Mouse (Mus musculus) urinary bladder, adult 2 months (tissue): Measurements from ENCODE around the gene Krtdap. TPM values are rescaled to one million over a fixed set of nuclear protein-coding genes. Genes with fewer than 3 reads are reported as not detected.

Experiments used
- DNase-seq: peaks from one replicate; pipeline ENCODE4 v3.0.0; 2022; ENCODE audit warnings: low spot score
- polyA plus RNA-seq: library from polyadenylated mRNA; depleted of rRNA; stranded (reverse); fragments of >200 nt; gene quantifications from 2 replicates; pipeline ENCODE4 v1.2.3, GENCODE M21; 2012; rRNA removed

Krtdap gene
- polyA plus RNA-seq, 1 experiment: 47.2 TPM

GRCm38 (mm10) chr7:30837277-30837676, 49.6 kb downstream of the Krtdap start:
- no peak for DNase-seq

GRCm38 (mm10) chr7:30840306-30840705, 52.6 kb downstream of the Krtdap start:
- DNase-seq: no peak

Other genes with a start within 250 kb of the Krtdap start
- gene Hspb6, start 235.7 kb upstream of the Krtdap start, polyA plus RNA-seq: 342 and 444 TPM in 2 replicates
- 11.0 and 12.0 TPM in 2 replicates for gene Proser3, start 235.6 kb upstream of the Krtdap start, polyA plus RNA-seq
- gene Lin37, start 228.1 kb upstream of the Krtdap start, polyA plus RNA-seq: 33.8 and 36.5 TPM in 2 replicates
- 69.1 and 74.1 TPM in 2 replicates for gene U2af1l4, start 224.6 kb upstream of the Krtdap start, polyA plus RNA-seq
- 2.8 and 5.1 TPM in 2 replicates for gene Gm49396, start 224.6 kb upstream of the Krtdap start, polyA plus RNA-seq
- 151 and 174 TPM in 2 replicates for gene Psenen, start 224.3 kb upstream of the Krtdap start, polyA plus RNA-seq
- gene Igflr1, start 222.5 kb upstream of the Krtdap start, polyA plus RNA-seq: 3.6 and 4.9 TPM in 2 replicates
- gene Kmt2b, start 199.2 kb upstream of the Krtdap start, polyA plus RNA-seq: 38.3 and 40.2 TPM in 2 replicates
- 1.8 and 2.4 TPM in 2 replicates for gene Zbtb32, start 189.0 kb upstream of the Krtdap start, polyA plus RNA-seq
- gene Upk1a, start 175.0 kb upstream of the Krtdap start, polyA plus RNA-seq: 2,098 and 2,832 TPM in 2 replicates
- gene Cox6b1, start 161.7 kb upstream of the Krtdap start, polyA plus RNA-seq: 703 and 875 TPM in 2 replicates
- not detected in 2 replicates for gene Etv2, start 152.0 kb upstream of the Krtdap start, polyA plus RNA-seq
- 58.5 and 64.1 TPM in 2 replicates for gene Rbm42, start 137.6 kb upstream of the Krtdap start, polyA plus RNA-seq
- gene Haus5, start 122.9 kb upstream of the Krtdap start, polyA plus RNA-seq: 9.4 and 13.2 TPM in 2 replicates
- not detected in 2 replicates for gene Pmis2, start 116.3 kb upstream of the Krtdap start, polyA plus RNA-seq
- not detected in 2 replicates for gene 2200002J24Rik, start 89.0 kb upstream of the Krtdap start, polyA plus RNA-seq
- 0.03 TPM in 1 of 2 replicates, not detected in the other for gene Atp4a, start 75.7 kb upstream of the Krtdap start, polyA plus RNA-seq
- 97.6 and 129 TPM in 2 replicates for gene Tmem147, start 58.4 kb upstream of the Krtdap start, polyA plus RNA-seq
- gene Gapdhs, start 44.2 kb upstream of the Krtdap start, polyA plus RNA-seq: not detected in 2 replicates
- 17.9 and 21.2 TPM in 2 replicates for gene Sbsn, start 36.4 kb upstream of the Krtdap start, polyA plus RNA-seq
- 9.8 and 16.2 TPM in 2 replicates for gene Dmkn, start 24.1 kb upstream of the Krtdap start, polyA plus RNA-seq
- 0.46 and 0.55 TPM in 2 replicates for gene Ffar2, start 35.9 kb downstream of the Krtdap start, polyA plus RNA-seq
- not detected in 2 replicates for gene Ffar3, start 68.3 kb downstream of the Krtdap start, polyA plus RNA-seq
- not detected in 2 replicates for gene Ffar1, start 73.7 kb downstream of the Krtdap start, polyA plus RNA-seq
- 0.49 and 0.58 TPM in 2 replicates for gene Cd22, start 92.4 kb downstream of the Krtdap start, polyA plus RNA-seq
- gene Mag, start 127.0 kb downstream of the Krtdap start, polyA plus RNA-seq: 0.81 and 1.1 TPM in 2 replicates
- gene Hamp2, start 136.8 kb downstream of the Krtdap start, polyA plus RNA-seq: not detected in 2 replicates
- gene Hamp, start 156.1 kb downstream of the Krtdap start, polyA plus RNA-seq: not detected in 2 replicates
- gene Usf2, start 168.9 kb downstream of the Krtdap start, polyA plus RNA-seq: 109 and 118 TPM in 2 replicates
- gene Lsr, start 185.6 kb downstream of the Krtdap start, polyA plus RNA-seq: 38.0 and 38.9 TPM in 2 replicates
- 4.9 and 7.7 TPM in 2 replicates for gene Fam187b, start 185.9 kb downstream of the Krtdap start, polyA plus RNA-seq